Mouse (Mus musculus) cerebellum, adult 9-10 months (tissue): ENCODE results near the gene Gm26938.

Source experiments
- DNase-seq: peaks from one replicate; pipeline ENCODE4 v3.0.0; 2022

Gene Gm26938

GRCm38 (mm10) chr5:139826357-139827055, at the start of gene Gm26938, which contains the start of gene Psmg3:
TSS of gene Gm26938 (minus strand) at chr5:139826407.
TSS of gene Psmg3 (minus strand) at chr5:139826885.
- peak; percentile 91 for DNase-seq

DNA sequence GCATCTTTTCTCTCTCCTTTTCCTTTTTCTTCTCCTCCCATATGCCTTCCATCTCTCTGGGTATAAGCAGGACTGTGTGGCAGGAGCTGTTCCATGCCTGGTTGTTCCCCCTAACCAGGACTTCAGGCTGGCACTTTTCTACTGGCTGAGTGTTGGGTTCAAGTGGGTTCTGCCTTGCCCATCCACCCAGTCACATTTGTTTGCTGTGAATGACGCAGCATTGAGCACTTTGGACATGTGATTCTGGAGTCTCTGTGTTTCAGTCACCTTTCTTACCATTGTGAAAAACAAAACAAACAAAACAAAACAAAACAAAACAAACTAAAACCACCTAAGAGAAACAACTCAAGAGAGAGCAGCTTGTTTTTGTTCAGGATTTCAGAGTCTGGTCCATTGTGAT, 45.3 kb upstream of the Gm26938 start:
- no peak for DNase-seq

DNA sequence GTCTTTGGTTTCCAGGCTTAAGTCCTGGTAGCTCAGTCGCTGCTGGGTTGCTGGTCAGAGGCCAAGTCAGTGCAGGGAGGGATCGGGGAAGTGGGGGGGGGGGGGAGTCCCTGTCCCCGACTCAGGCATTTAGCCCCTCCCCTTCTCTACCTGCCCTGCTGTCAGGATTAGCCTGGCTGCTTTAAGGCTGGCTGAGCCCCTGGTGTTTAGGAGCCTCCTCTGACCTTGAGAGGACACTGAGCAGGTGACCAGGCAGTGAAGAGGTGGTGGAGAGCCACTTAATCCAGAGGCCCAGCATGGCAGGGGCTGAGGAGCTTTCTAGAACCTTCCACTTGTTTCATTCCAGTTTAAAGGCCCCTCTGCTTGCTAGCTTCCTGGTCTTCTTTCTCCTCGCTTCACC, 44.7 kb upstream of the Gm26938 start:
- no peak for DNase-seq

GRCm38 (mm10) chr5:139862759-139863158, 36.6 kb upstream of the Gm26938 start:
- DNase-seq, result no peak

- DNase-seq, result no peak
Measured at GRCm38 (mm10) chr5:139860328-139861104, 34.3 kb upstream of the Gm26938 start.

DNA sequence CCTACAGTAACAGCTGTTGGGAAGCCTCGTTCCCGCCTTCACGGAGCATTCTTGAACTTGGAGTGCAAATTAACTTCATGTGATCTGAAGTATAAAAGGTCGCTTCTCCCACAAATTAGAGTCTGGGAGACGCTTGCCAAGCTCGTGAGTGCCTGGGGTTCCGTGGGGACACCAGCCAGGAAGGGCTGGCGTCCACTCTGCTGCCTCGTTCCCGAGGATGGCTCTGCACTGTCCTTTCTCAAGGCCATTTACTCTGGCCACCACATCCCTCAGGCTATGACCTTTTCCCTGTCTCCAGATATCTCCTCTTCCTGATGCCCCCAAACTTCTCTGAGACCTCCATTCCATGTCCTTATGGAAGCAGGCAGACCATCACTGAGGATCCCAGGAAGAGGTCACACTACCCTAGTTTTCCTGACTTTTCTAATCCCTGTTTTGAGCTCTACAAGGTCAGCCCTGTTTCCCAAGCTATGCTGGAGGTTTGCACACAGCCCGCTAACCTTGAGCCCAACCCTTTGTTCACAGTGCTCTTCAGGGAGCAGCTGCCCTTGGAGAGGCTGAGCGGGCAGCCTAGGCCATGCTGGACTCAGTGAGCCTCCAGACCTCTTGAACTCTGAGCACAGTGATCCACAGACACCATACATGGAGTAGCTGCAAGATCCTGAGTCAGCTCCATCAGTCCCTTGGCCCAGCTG, 23.6 kb upstream of the Gm26938 start:
- no peak for DNase-seq

- DNase-seq, result no peak
Measured at GRCm38 (mm10) chr5:139839142-139839541, 12.9 kb upstream of the Gm26938 start.

GRCm38 (mm10) chr5:139838476-139838892, 12.3 kb upstream of the Gm26938 start:
- peak; percentile 59 for DNase-seq

- DNase-seq, result no peak
Measured at GRCm38 (mm10) chr5:139835706-139836105, 9.5 kb upstream of the Gm26938 start.

- DNase-seq, result no peak
Measured at GRCm38 (mm10) chr5:139832125-139832524, 5.9 kb upstream of the Gm26938 start.

DNA sequence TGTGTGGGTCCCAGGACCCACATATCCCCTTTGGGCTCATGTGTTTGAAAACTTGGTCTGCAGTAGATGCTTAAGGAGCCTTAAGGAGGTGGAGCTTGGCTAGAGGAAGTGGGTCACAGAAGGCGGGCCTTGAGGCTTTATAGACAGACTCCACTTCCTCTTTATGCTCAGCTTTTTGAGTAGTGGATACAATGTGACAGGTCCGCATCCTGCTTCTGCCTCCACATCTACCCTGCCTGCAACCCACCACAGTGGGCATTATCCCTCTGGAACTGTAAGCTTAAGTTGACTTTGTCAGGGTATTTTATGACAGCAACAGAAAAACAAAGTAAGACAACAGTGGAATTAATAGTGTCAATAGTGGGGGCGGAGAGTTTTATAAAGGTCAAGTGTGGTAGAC, 4.5 kb upstream of the Gm26938 start:
- DNase-seq, result no peak

GRCm38 (mm10) chr5:139829384-139829783, 3.2 kb upstream of the Gm26938 start:
- DNase-seq, result no peak

DNA sequence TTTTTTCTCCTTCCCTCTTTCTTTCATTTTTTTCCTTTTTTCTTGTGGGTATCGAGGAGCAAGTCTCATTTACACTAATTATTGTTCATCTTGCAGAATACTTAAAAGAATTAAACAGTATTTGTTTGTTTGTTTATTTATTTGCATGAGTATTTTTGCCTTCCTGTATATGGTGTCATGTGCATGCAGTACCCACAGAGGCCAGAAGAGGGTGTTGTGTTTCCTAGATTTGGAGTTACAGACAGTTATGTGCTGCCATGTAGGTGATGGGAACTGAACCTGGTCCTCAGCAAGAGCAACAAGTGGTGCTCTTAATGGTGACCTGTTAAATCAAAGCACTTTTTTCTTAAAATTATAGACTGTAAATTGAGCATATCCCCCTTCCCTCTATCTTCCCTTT, 1.4 kb upstream of the Gm26938 start:
- peak; percentile 28 for DNase-seq

- DNase-seq, result no peak
Measured at GRCm38 (mm10) chr5:139825947-139826346, 260 bp downstream of the Gm26938 start.

DNA sequence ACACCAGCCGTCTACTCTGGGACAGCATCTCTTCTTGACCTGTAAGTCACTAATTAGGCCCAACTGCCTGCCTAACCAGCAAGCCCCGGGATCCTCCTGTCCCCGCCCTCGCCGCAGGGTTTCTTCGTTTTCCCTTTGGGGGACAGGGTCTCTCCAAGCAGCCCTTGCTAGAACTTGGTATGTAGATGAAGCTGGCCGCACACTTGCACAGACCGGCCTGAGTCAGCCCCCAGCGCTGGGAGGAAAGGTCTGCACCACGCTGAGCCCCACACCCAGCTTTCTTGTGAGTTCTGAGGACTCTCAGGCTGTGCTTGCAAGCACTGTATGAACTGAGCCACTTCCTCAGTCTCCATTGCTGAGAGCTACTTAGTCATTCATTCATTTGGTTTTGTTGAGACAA, 1.7 kb downstream of the Gm26938 start:
- no peak for DNase-seq

DNA sequence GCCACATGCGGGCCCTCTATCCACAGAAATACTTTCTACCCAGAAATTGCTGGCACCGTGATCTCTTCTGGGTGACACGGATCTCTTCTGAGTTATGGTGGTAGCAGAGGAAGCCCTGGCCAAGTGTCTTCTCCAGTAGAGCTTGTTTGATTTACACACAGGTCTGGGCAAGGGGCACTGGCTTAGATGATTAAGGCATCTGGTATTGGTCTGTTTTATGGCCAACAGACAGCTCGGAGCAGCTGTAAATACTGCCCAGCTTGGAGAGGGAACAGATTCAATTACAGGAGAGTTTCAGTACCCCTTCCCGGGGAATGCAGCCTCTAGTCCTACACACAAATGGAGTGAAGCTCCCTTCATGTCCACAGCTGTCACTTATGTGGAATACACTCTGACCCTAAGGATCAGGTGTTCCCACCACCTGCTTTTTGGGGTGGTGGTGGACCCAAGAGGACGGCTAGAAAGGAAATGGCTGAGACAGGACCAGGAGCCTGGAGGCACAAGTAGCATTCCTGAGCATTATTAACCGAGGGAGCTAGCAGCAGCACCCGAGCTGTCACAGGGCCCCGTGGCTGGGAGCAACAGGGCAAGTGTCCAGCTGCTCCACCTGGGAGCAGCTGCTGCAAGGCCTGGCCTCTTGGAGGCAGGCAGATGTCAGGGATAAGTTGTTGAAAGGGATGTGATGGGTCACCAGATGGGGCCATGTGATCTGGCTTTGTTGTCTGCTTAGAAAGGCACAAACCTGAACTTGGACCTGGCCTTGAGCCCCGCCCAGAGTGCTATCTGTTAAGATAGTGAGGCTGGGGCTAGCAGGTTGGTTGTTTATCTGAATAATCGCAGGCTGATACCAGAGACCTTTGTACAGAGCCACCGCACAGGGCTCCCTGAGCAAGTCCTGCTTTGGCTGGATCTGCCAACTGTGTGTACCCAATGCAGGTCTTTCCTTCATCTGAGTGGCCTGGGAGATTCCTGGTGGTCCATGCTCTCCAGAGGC, 4.4 kb downstream of the Gm26938 start:
- no peak for DNase-seq

DNA sequence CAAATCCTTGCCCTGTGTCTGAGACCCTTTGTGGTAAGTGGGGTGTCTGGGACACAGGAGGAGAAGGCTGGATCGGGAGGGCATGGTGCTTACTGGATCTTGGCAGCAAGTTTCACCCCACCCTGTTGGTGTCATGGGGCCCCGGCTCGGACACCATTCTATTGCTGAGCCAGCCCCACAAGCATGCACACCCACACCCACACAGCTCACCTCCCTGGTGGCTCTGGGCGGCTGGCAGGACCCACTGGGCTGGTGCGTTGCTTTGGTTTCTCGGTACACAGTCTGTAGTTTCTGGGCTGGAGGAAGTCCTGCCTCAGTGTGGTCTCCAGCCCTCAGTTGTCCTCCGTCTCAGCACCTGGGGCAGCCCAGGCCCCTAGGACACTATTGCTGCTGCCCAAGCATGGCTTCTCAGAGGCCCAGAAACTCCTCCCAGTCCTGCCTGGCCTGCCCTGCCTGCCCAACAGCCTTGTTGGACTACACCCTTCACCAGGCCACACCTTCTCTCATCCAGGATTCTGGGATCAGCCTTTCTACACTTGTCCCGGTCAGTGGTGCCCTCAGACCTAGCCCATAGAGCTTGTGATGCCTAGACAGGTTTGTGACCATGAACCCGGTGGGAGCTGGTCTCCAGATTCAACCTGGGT, 6.5 kb downstream of the Gm26938 start, which contains the start of gene Tmem184a:
Tmem184a (minus strand) TSS at position 380 of the 644 bp plus-strand sequence.
- DNase-seq, result no peak

DNA sequence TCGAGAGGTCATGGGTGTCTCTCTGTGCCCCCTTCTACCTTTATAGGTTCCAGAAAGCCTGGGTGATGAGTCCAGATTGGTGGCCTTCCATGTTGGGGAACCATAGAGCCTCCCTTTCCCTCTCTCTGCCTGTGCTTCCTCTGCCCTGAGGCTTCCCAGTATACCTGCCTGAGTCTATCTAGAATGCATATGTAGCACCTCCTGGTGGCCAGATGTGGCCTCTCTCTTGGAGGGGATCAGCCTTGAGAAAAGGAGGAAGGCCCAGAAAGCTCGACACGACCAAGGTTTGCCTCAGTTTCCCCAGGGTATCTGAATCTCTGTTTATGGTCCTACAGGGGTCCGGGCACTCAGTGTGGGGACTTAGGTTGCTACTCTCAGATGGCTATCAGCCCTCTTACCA, 7.4 kb downstream of the Gm26938 start:
- DNase-seq, result no peak

DNA sequence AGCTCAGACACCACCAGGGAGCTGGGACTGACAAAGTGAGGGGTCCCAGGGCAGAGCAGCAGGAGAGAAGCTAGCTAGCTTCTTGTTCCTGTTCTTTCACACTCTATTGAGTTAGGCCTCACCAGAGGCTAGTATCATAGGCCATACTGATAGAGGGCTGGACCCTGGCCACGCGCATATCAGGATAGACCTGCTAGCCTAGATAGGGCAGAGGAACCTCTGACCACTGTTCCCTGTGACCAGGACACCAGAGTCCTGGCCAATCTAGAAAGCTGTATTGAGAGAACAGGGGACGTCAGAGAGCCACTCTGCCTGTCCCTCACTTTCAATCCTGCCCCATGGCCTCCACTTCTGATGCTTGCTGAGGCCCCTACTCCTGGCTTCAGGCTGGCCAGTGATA, 8.2 kb downstream of the Gm26938 start:
- no peak for DNase-seq

DNA sequence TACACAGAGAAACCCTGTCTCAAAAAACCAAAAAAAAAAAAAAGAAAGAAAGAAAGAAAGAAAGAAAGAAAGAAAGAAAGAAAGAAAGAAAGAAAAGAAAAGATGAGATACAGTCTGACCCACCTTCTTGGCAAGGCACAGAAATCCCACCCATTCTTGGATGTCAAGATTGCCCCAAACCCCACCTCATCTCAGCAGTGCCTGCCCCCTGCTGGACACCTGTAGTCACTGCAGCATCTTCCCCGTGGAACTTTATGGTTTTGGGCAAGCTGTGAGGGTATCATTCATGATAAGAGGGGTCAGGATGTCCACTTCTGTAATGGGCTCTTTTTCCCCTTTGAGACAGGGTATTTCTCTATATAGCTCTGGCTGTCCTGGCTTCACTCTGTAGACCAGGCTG, 8.9 kb downstream of the Gm26938 start:
- DNase-seq, result no peak

DNA sequence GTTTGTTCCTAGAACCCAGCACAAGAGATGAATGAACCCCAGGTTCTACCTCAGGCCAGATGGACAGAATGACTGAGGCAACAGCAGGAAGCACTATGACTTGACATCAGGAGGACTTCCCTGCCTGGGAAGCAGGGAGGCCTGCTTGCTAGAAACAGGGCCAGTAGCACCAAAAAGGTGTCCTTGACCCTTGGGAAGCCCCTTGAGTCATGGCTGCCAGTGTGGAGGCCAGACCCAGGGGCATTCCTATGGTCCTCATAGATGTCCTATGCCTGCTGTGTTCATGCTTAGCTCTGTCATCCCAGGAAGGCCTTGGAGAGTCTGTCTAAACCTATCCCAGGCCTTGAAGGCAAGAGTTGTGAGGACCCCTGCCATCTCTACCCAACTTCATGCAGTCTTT, 9.8 kb downstream of the Gm26938 start:
- no peak for DNase-seq

- no peak for DNase-seq
Measured at GRCm38 (mm10) chr5:139815964-139816363, 10.2 kb downstream of the Gm26938 start.
